Mouse (Mus musculus) midbrain, embryonic 13.5 days (tissue): Measurements from ENCODE around the gene Vkorc1l1. TPM values are rescaled to one million over a fixed set of nuclear protein-coding genes. Genes with fewer than 3 reads are reported as not detected.
"Not testable (repeated sequence)": the region's sequence is repeated elsewhere in the genome, so short reads cannot be mapped to it uniquely, and the experiment has no call there.

Experiments
- ATAC-seq: fragments of 200-750 bp; cut with Nextera tagmentation; 2 replicates; pipeline ENCODE4 v1.8.0; 2017; ENCODE audit warnings: mild to moderate bottlenecking, moderate TSS enrichment, moderate library complexity
- H3K27ac ChIP-seq: fragments of 300-500 bp; sonication (generic); 2 replicates; pipeline ENCODE4 v1.5.1; 2015; ENCODE audit warnings: inconsistent platforms, mild to moderate bottlenecking, moderate library complexity
- H3K27me3 ChIP-seq: fragments of 300-500 bp; sonication (generic); 2 replicates; pipeline ENCODE4 v1.6.1; 2015; ENCODE audit warnings: mild to moderate bottlenecking, inconsistent platforms
- H3K36me3 ChIP-seq: fragments of 300-500 bp; sonication (generic); 2 replicates; pipeline ENCODE4 v1.6.1; 2015; ENCODE audit warnings: mild to moderate bottlenecking, inconsistent platforms
- H3K4me1 ChIP-seq: fragments of 300-500 bp; sonication (generic); replicated peaks from 2 replicates; pipeline ENCODE4 v1.6.1; 2015; ENCODE audit warnings: inconsistent platforms
- H3K4me2 ChIP-seq: fragments of 300-500 bp; sonication (generic); replicated peaks from 2 replicates; pipeline ENCODE4 v1.6.1; 2015; ENCODE audit warnings: moderate library complexity, mild to moderate bottlenecking, inconsistent platforms
- H3K4me3 ChIP-seq: fragments of 300-500 bp; sonication (generic); replicated peaks from 2 replicates; pipeline ENCODE4 v1.5.1; 2015; ENCODE audit warnings: mild to moderate bottlenecking, inconsistent platforms
- H3K9ac ChIP-seq: fragments of 300-500 bp; sonication (generic); replicated peaks from 2 replicates; pipeline ENCODE4 v1.6.1; 2015; ENCODE audit warnings: mild to moderate bottlenecking, inconsistent platforms
- H3K9me3 ChIP-seq: fragments of 300-500 bp; sonication (generic); 2 replicates; pipeline ENCODE4 v1.6.1; 2016; ENCODE audit warnings: mild to moderate bottlenecking, inconsistent platforms
- WGBS: fragments of 180-500 bp; shearing (Covaris S2); methylation state at CpG from one replicate; pipeline ENCODE4 v1.1.7; 2015; 5-methylcytosine and 5-hydroxymethylcytosine counted together
- polyA plus RNA-seq: library from polyadenylated mRNA; unstranded; fragments of >200 nt; fragmentation: Nextera tagmentation; extraction: Ambion mirVana; gene quantifications from 2 replicates; pipeline ENCODE4 v1.2.1, GENCODE M21; 2015

The Vkorc1l1 gene
- polyA plus RNA-seq, 1 experiment from 2014 or later: 31.1 TPM

GRCm38 (mm10) chr5:129919320-129919719, 22.4 kb upstream of the Vkorc1l1 start:
- WGBS: 75% methylated on average over 8 of the region's 8 CpGs
- Histone ChIP-seq H3K9ac (no peak overlapping the region), H3K4me2 (no peak overlapping the region), H3K4me1 (no peaks in the 10 kb centered on the region), H3K4me3 (no peak overlapping the region), H3K27ac (no peak overlapping the region), H3K27me3 (no peaks in the 10 kb centered on the region), H3K36me3 (no peaks in the 10 kb centered on the region), H3K9me3 (no peaks in the 10 kb centered on the region; the same call in 1 of the 2 replicates)
- ATAC-seq: no peak

GRCm38 (mm10) chr5:129921972-129922371, 19.8 kb upstream of the Vkorc1l1 start:
- Histone ChIP-seq H3K4me1 (no peaks in the 10 kb centered on the region), H3K36me3 (no peaks in the 10 kb centered on the region), H3K4me3 (no peak overlapping the region), H3K4me2 (no peak overlapping the region), H3K27me3 (no peaks in the 10 kb centered on the region), H3K9ac (no peak overlapping the region), H3K9me3 (no peaks in the 10 kb centered on the region; the same call in 1 of the 2 replicates), H3K27ac (no peak overlapping the region)
- WGBS: 97% methylated on average over 4 of the region's 4 CpGs
- ATAC-seq: no peak

GRCm38 (mm10) chr5:129924820-129925452, 16.8 kb upstream of the Vkorc1l1 start:
- H3K4me3 ChIP-seq: no peak overlapping the region
- no peak overlapping the region for H3K27ac ChIP-seq
- H3K4me2 ChIP-seq: no peak overlapping the region
- no peak for ATAC-seq
- H3K27me3 ChIP-seq: no peaks in the 10 kb centered on the region
- H3K4me1 ChIP-seq: no peaks in the 10 kb centered on the region
- H3K9me3 ChIP-seq: no peaks in the 10 kb centered on the region; the same call in 1 of the 2 replicates
- WGBS: 92% methylated on average over 8 of the region's 8 CpGs
- no peaks in the 10 kb centered on the region for H3K36me3 ChIP-seq
- no peak overlapping the region for H3K9ac ChIP-seq

- Histone ChIP-seq H3K9ac (no peak overlapping the region), H3K4me1 (no peaks in the 10 kb centered on the region), H3K9me3 (no peaks in the 10 kb centered on the region; the same call in 1 of the 2 replicates), H3K4me2 (no peak overlapping the region), H3K27ac (no peak overlapping the region), H3K36me3 (no peaks in the 10 kb centered on the region), H3K4me3 (no peak overlapping the region), H3K27me3 (no peaks in the 10 kb centered on the region)
- 81% methylated on average over 5 of the region's 5 CpGs for WGBS
- no peak for ATAC-seq
Observed at GRCm38 (mm10) chr5:129925933-129926332, 15.8 kb upstream of the Vkorc1l1 start.

- H3K4me3 ChIP-seq: no peak overlapping the region
- no peaks in the 10 kb centered on the region for H3K9me3 ChIP-seq
- H3K27me3 ChIP-seq: no peaks in the 10 kb centered on the region
- no peaks in the 10 kb centered on the region for H3K4me1 ChIP-seq
- no peak overlapping the region for H3K4me2 ChIP-seq
- ATAC-seq: no peak
- no peak overlapping the region for H3K9ac ChIP-seq
- H3K27ac ChIP-seq: no peak overlapping the region
- 52% methylated on average over 9 of the region's 9 CpGs for WGBS
- no peaks in the 10 kb centered on the region for H3K36me3 ChIP-seq
Observed at GRCm38 (mm10) chr5:129929924-129930855, 11.6 kb upstream of the Vkorc1l1 start.

- Histone ChIP-seq H3K4me3 (no peak overlapping the region), H3K4me2 (no peak overlapping the region), H3K9ac (no peak overlapping the region), H3K4me1 (no peaks in the 10 kb centered on the region), H3K27ac (no peak overlapping the region), H3K36me3 (no peaks in the 10 kb centered on the region), H3K9me3 (no peaks in the 10 kb centered on the region), H3K27me3 (no peaks in the 10 kb centered on the region)
- no peak for ATAC-seq
- 12% methylated on average over 4 of the region's 4 CpGs for WGBS
Observed at GRCm38 (mm10) chr5:129936941-129937340, 4.8 kb upstream of the Vkorc1l1 start.

GRCm38 (mm10) chr5:129940281-129940680, 1.5 kb upstream of the Vkorc1l1 start:
- Histone ChIP-seq H3K9me3 (no peaks in the 10 kb centered on the region), H3K4me3 (no peak overlapping the region), H3K36me3 (peaks cover 6% of the 10 kb centered on the region; the same call in 1 of the 2 replicates), H3K4me2 (no peak overlapping the region), H3K9ac (no peak overlapping the region), H3K27me3 (no peaks in the 10 kb centered on the region), H3K27ac (no peak overlapping the region), H3K4me1 (peaks cover 11% of the 10 kb centered on the region)
- no peak for ATAC-seq
- 62% methylated on average over 2 of the region's 2 CpGs for WGBS

GRCm38 (mm10) chr5:129940736-129941494, 855 bp upstream of the Vkorc1l1 start:
- H3K9ac ChIP-seq: peak overlapping the region; percentile 51; the same call in 1 of the 2 replicates
- no peaks in the 10 kb centered on the region for H3K9me3 ChIP-seq
- peak overlapping the region; percentile 68 for H3K4me3 ChIP-seq
- no peaks in the 10 kb centered on the region for H3K27me3 ChIP-seq
- 11% methylated on average over 9 of the region's 9 CpGs for WGBS
- H3K4me1 ChIP-seq: peaks cover 11% of the 10 kb centered on the region
- peaks cover 9% of the 10 kb centered on the region; the same call in 1 of the 2 replicates for H3K36me3 ChIP-seq
- no peak for ATAC-seq
- H3K27ac ChIP-seq: peak overlapping the region; percentile 46
- peak overlapping the region; percentile 54 for H3K4me2 ChIP-seq

GRCm38 (mm10) chr5:129942073-129942939, 536 bp downstream of the Vkorc1l1 start:
- Histone ChIP-seq H3K9ac (peak overlapping the region; percentile 83), H3K36me3 (peaks cover 12% of the 10 kb centered on the region; the same call in 1 of the 2 replicates), H3K27ac (peak overlapping the region; percentile 73), H3K4me1 (peaks cover 11% of the 10 kb centered on the region), H3K4me2 (peak overlapping the region; percentile 78), H3K4me3 (peak overlapping the region; percentile 68)
- H3K9me3 ChIP-seq, H3K27me3 ChIP-seq: not testable (repeated sequence)
- 0% methylated on average over 42 of the region's 82 CpGs for WGBS
- peak; percentile 87 for ATAC-seq

- H3K27ac ChIP-seq: no peak overlapping the region
- H3K9me3 ChIP-seq: no peaks in the 10 kb centered on the region
- H3K27me3 ChIP-seq: no peaks in the 10 kb centered on the region
- 91% methylated on average over 1 of the region's 1 CpGs for WGBS
- no peak overlapping the region for H3K4me2 ChIP-seq
- H3K4me3 ChIP-seq: no peak overlapping the region
- peaks cover 11% of the 10 kb centered on the region for H3K4me1 ChIP-seq
- peaks cover 12% of the 10 kb centered on the region; the same call in 1 of the 2 replicates for H3K36me3 ChIP-seq
- H3K9ac ChIP-seq: no peak overlapping the region
- no peak for ATAC-seq
Observed at GRCm38 (mm10) chr5:129943402-129943801, 1.6 kb downstream of the Vkorc1l1 start.

- no peaks in the 10 kb centered on the region for H3K27me3 ChIP-seq
- no peak overlapping the region for H3K4me3 ChIP-seq
Observed at GRCm38 (mm10) chr5:129947528-129948033, 5.8 kb downstream of the Vkorc1l1 start.

More at GRCm38 (mm10) chr5:129947528-129948033, 5.8 kb downstream of the Vkorc1l1 start:
- no peak overlapping the region for H3K4me2 ChIP-seq
- no peak for ATAC-seq
- H3K36me3 ChIP-seq: peaks cover 12% of the 10 kb centered on the region; the same call in 1 of the 2 replicates
- H3K27ac ChIP-seq: no peak overlapping the region
- no peaks in the 10 kb centered on the region for H3K9me3 ChIP-seq
- H3K9ac ChIP-seq: no peak overlapping the region
- peaks cover 11% of the 10 kb centered on the region for H3K4me1 ChIP-seq
- WGBS: 96% methylated on average over 2 of the region's 2 CpGs
